ENCODE assay signal across 12 mouse cellular contexts in genomic region chr5:134772522-134772921, GRCm38 (mm10). TPM values are rescaled to one million over a fixed set of nuclear protein-coding genes. Genes with fewer than 3 reads are reported as not detected.
DNase-seq lines count a peak whose midpoint lies in the region; ATAC-seq and TF ChIP-seq lines count a peak whose summit lies in the region.
"Had no signal": no experiment of that assay in that cellular context is flagged by ENCODE, and none has a peak within 500 bp of the region (broad histone marks: within the 10 kb centered on the region; RNA-seq: fewer than 3 reads in every experiment).

No protein-coding gene starts in this region.

- DNase-seq in heart, adult 18-20 months = peak; percentile 62 to 72
- no peak for DNase-seq in heart, embryonic 10.5 days (ENCODE audit: low spot score)
- DNase-seq in kidney, postnatal 10 days = peak; percentile 61
- peak; percentile 66 to 81 for DNase-seq in lung, postnatal 4 days
- DNase-seq in midbrain, postnatal 0 days (ENCODE audit: low spot score) = no peak
- DNase-seq: B cell, adult 2 months; cerebellum, adult 9-11 months had no signal

- H3K9ac ChIP-seq in heart, embryonic 14.5 days (ENCODE audit: low read length) = no peak overlapping the region
- no peak overlapping the region for H3K9ac ChIP-seq in intestine, embryonic 16.5 days (ENCODE audit: low read depth, low read length)
- no peak overlapping the region for H3K9ac ChIP-seq in intestine, embryonic 15.5 days
- no peak overlapping the region for H3K9ac ChIP-seq in midbrain, postnatal 0 days (replicated peaks; ENCODE audit: low read length, poor library complexity, severe bottlenecking)

- no peak for TF ChIP-seq CTCF in midbrain, postnatal 0 days (IDR thresholded peaks at IDR 0.05)

- no peaks in the 10 kb centered on the region for H3K36me3 ChIP-seq in heart, embryonic 10.5 days
- H3K36me3 ChIP-seq in heart, embryonic 14.5 days (ENCODE audit: control insufficient read depth, insufficient read depth, low read length) = no peaks in the 10 kb centered on the region
- no peaks in the 10 kb centered on the region for H3K36me3 ChIP-seq in intestine, embryonic 16.5 days (ENCODE audit: control insufficient read depth, insufficient read depth, low read length)
- H3K36me3 ChIP-seq in intestine, embryonic 15.5 days = no peaks in the 10 kb centered on the region
- H3K36me3 ChIP-seq in midbrain, postnatal 0 days (ENCODE audit: insufficient read depth, low read length) = no peaks in the 10 kb centered on the region

- ATAC-seq in heart, embryonic 14.5 days (ENCODE audit: insufficient number of reproducible peaks, insufficient read depth, low FRiP score, low read depth) = peak; percentile 33
- no peak for ATAC-seq in intestine, embryonic 16.5 days
- no peak for ATAC-seq in intestine, embryonic 15.5 days
- ATAC-seq in midbrain, postnatal 0 days (ENCODE audit: low FRiP score) = no peak

- peaks cover 5% of the 10 kb centered on the region; the same call in 1 of the 2 replicates for H3K27me3 ChIP-seq in heart, embryonic 10.5 days (ENCODE audit: insufficient read depth, poor library complexity, severe bottlenecking)
- H3K27me3 ChIP-seq in heart, embryonic 14.5 days (ENCODE audit: control insufficient read depth, insufficient read depth, low read length) = no peaks in the 10 kb centered on the region
- no peaks in the 10 kb centered on the region for H3K27me3 ChIP-seq in intestine, embryonic 16.5 days (replicated peaks; ENCODE audit: control insufficient read depth, insufficient read depth, low read length)
- H3K27me3 ChIP-seq in intestine, embryonic 15.5 days (replicated peaks) = no peaks in the 10 kb centered on the region
- no peaks in the 10 kb centered on the region for H3K27me3 ChIP-seq in midbrain, postnatal 0 days (ENCODE audit: insufficient read depth, low read length)

- H3K9me3 ChIP-seq in heart, embryonic 10.5 days = no peaks in the 10 kb centered on the region
- no peaks in the 10 kb centered on the region for H3K9me3 ChIP-seq in heart, embryonic 14.5 days (ENCODE audit: control insufficient read depth, low read length)
- no peaks in the 10 kb centered on the region for H3K9me3 ChIP-seq in intestine, embryonic 16.5 days (ENCODE audit: control insufficient read depth, low read length)
- H3K9me3 ChIP-seq in intestine, embryonic 15.5 days = no peaks in the 10 kb centered on the region
- H3K9me3 ChIP-seq in midbrain, postnatal 0 days (ENCODE audit: low read length) = no peaks in the 10 kb centered on the region

- H3K4me2 ChIP-seq in heart, embryonic 14.5 days (ENCODE audit: low read length) = no peak overlapping the region
- no peak overlapping the region for H3K4me2 ChIP-seq in intestine, embryonic 16.5 days (ENCODE audit: low read depth, low read length)
- no peak overlapping the region for H3K4me2 ChIP-seq in intestine, embryonic 15.5 days (replicated peaks)
- no peak overlapping the region for H3K4me2 ChIP-seq in midbrain, postnatal 0 days (ENCODE audit: low read depth, low read length, poor library complexity, severe bottlenecking)

- H3K4me1 ChIP-seq in heart, embryonic 10.5 days = peaks cover 8% of the 10 kb centered on the region
- peaks cover 6 to 12% of the 10 kb centered on the region in 2 experiments; a peak in 3 of 4 replicates for H3K4me1 ChIP-seq in heart, embryonic 14.5 days (ENCODE audit: control insufficient read depth in 2 of 2, insufficient read depth in 2 of 2, low read length in 2 of 2)
- H3K4me1 ChIP-seq in intestine, embryonic 16.5 days (ENCODE audit: control insufficient read depth, insufficient read depth, low read length) = no peaks in the 10 kb centered on the region
- no peaks in the 10 kb centered on the region for H3K4me1 ChIP-seq in intestine, embryonic 15.5 days (replicated peaks)
- H3K4me1 ChIP-seq in midbrain, postnatal 0 days (ENCODE audit: insufficient read depth, low read length) = no peaks in the 10 kb centered on the region

- 80% methylated on average over 12 of the region's 12 CpGs for WGBS in heart, embryonic 10.5 days
- WGBS in heart, embryonic 14.5 days = 63% methylated on average over 12 of the region's 12 CpGs
- 80% methylated on average over 12 of the region's 12 CpGs for WGBS in intestine, embryonic 16.5 days
- WGBS in intestine, embryonic 15.5 days = 81% methylated on average over 12 of the region's 12 CpGs
- 89% methylated on average over 12 of the region's 12 CpGs for WGBS in midbrain, postnatal 0 days

- no peak overlapping the region; the same call in 1 of the 2 replicates for H3K27ac ChIP-seq in heart, embryonic 10.5 days
- H3K27ac ChIP-seq in heart, embryonic 14.5 days (replicated peaks in 1 of 2; ENCODE audit: control insufficient read depth in 1 of 2, insufficient read depth in 1 of 2, low read depth in 2 of 2, low read length in 2 of 2) = peak overlapping the region; percentile 60 to 64
- H3K27ac ChIP-seq in intestine, embryonic 16.5 days (ENCODE audit: low read length) = no peak overlapping the region
- H3K27ac ChIP-seq in intestine, embryonic 15.5 days = no peak overlapping the region
- H3K27ac ChIP-seq in midbrain, postnatal 0 days (ENCODE audit: low read depth, low read length) = no peak overlapping the region

- H3K4me3 ChIP-seq in heart, embryonic 10.5 days = no peak overlapping the region
- no peak overlapping the region for H3K4me3 ChIP-seq in heart, embryonic 14.5 days (ENCODE audit: control insufficient read depth in 1 of 2, insufficient read depth in 1 of 2, low read depth in 1 of 2, low read length in 2 of 2)
- H3K4me3 ChIP-seq in intestine, embryonic 16.5 days (ENCODE audit: low read length) = no peak overlapping the region
- H3K4me3 ChIP-seq in intestine, embryonic 15.5 days (replicated peaks) = no peak overlapping the region
- H3K4me3 ChIP-seq in midbrain, postnatal 0 days (ENCODE audit: low read depth, low read length) = no peak overlapping the region
- H3K4me3 ChIP-seq: megakaryocyte, embryonic 14.5 days had no signal

RNA-seq across cellular contexts. Expression of gene Eln, which starts 25.4 kb away (rescaled TPM):
- total RNA-seq in heart, adult 18-20 months (2021) = 10 to 100 TPM; 26.0 to 26.7 TPM
- polyA plus RNA-seq in heart, embryonic 10.5 days (2016; fragmentation: Nextera tagmentation; extraction: Ambion mirVana) = 4.8 and 8.0 TPM in 2 replicates
- polyA plus RNA-seq in heart, embryonic 14.5 days (2014; fragmentation: Nextera tagmentation; extraction: Ambion mirVana) = 202 and 337 TPM in 2 replicates
- polyA plus RNA-seq in intestine, embryonic 16.5 days (2015; fragmentation: Nextera tagmentation; extraction: Ambion mirVana) = 50.5 and 65.8 TPM in 2 replicates
- 86.7 and 89.8 TPM in 2 replicates for polyA plus RNA-seq in intestine, embryonic 15.5 days (2015; fragmentation: Nextera tagmentation; extraction: Ambion mirVana)
- total RNA-seq in midbrain, postnatal 0 days (2014; rRNA removed) = 27.7 and 35.8 TPM in 2 replicates
- 35.0 and 36.2 TPM in 2 replicates for polyA plus RNA-seq in midbrain, postnatal 0 days (2015; fragmentation: Nextera tagmentation; extraction: Ambion mirVana)
- total RNA-seq: hematopoietic stem cell, adult 5-6 weeks had no signal

Comparison
In these comparisons a context has a peak if more than half of its experiments do, and no peak if none do; other contexts are left out.
1. DNase-seq: peak in heart, adult 18-20 months (2 of 2), kidney, postnatal 10 days (single experiment) and lung, postnatal 4 days (2 of 2); none in heart, embryonic 10.5 days (single experiment) and midbrain, postnatal 0 days (single experiment).
2. H3K27ac ChIP-seq: peak in heart, embryonic 14.5 days (2 of 2); none in heart, embryonic 10.5 days (single experiment), intestine, embryonic 16.5 days (single experiment), intestine, embryonic 15.5 days (single experiment) and midbrain, postnatal 0 days (single experiment).